Mouse (Mus musculus) spleen, embryonic (tissue): ENCODE results near the gene Gm10487.
"Not testable (repeated sequence)": the region's sequence is repeated elsewhere in the genome, so short reads cannot be mapped to it uniquely, and the experiment has no call there.

Experiments
- CTCF ChIA-PET: fragments of 350-600 bp; sonication (Branson Sonifier 250); formaldehyde crosslinking; loops from one replicate; lab custom pipeline; 2022; lab: Charles Lee

The Gm10487 gene

DNA sequence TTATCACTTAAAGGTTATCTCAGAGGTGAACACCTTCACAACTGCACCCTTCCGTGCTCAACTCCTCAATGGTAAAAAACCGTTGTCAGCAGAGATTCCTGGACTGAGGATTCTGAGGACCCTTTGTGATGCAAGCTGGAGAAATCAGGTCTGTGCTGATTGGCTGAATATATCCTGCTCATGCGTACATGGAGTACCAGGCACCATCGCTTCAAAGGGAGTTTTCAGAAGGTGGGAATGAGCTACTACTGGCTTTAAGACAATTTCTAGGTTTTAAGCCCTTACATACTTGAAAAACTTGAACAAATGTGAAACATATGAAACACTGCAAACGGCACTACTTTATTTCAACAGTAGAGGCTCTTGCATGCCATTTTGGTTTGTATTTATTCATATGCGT, at the start of gene Gm10487:
Gene Gm10487, minus strand, starts transcription at position 101 of the 400 bp plus-strand sequence.
- CTCF ChIA-PET, result not testable (repeated sequence)
